Mouse (Mus musculus) layer of hippocampus, adult 9-11 months (tissue): ENCODE results near the gene Kcnh8.

ENCODE experiments used
- DNase-seq: peaks from one replicate; pipeline ENCODE4 v3.0.0; 2022

Kcnh8 gene

DNA sequence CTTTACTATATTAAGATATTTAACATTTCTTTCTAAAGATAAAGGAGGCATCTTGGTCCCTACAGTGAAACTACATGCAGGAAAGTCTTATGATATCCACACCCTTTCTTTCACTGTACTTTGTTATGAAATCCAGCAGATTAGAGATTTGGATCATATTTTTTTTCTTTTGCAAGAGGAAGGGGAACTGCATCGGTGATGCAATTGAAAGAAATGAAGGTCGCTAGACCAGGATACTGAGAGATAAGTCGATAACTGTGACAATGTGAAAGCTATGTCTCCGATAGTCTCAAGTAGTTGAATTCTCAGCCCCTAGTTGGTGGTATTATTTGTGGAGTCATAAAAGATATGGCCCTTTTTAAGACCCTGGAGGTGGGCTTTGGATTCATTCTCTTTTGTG, 227.2 kb downstream of the Kcnh8 start:
- no peak for DNase-seq

DNA sequence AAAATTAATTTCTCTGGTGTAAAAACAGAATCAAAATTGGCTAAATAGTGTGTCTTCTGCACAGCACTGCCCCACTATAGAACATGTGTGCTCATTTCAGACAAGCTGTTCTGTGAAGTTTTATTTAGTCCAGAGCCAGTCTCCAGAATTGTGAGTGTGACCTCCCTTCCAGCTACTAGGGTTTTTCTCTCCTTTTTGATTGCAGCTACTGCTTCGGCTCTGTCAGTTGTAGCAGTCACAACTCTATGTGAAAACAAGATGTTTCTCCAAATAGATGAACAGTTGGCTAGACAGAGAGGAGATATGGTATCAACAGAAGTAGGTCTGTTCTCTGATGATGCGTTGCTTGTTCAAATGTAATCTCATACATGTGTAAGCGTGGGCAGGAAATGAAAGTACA, 270.7 kb downstream of the Kcnh8 start:
- DNase-seq, result peak; percentile 8

DNA sequence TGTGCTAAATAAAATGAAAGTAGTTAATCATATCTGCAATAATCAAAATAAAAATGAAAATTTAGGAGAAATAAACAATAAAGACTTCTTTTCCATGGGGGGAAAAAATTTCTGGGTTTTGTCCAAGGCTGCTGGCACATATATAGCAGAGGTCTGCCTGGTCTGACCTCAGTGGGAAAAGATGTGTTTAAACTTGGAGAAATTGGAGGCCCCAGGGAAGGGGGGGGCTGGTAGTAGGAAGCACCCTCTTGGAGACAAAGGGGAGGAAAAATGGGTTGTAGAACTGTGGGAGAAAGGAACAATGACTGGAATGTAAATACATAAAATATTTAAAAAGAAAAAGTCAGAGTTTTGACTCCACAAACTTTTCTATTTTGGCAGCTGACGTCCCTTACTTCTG, 276.5 kb downstream of the Kcnh8 start:
- no peak for DNase-seq

DNA sequence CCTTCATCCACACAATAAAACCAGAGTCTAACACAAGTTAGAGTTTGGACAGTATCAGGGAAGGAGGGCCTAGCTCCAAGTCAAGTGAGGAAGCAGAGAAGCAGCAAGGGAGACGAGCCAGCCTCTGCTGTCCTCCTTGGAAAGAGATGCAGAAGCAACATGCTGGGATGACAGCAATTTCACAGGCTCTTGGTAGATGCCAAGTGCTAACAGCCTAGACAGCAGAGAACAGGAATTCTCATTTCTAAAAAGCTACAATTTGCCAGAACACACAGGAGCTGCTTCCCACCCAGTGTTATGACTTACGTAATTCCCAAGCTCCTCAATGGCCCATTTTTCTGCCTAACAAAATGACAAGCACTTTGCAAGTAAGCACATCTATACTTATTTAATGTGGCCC, 277.5 kb downstream of the Kcnh8 start:
- DNase-seq, result peak; percentile 23

DNA sequence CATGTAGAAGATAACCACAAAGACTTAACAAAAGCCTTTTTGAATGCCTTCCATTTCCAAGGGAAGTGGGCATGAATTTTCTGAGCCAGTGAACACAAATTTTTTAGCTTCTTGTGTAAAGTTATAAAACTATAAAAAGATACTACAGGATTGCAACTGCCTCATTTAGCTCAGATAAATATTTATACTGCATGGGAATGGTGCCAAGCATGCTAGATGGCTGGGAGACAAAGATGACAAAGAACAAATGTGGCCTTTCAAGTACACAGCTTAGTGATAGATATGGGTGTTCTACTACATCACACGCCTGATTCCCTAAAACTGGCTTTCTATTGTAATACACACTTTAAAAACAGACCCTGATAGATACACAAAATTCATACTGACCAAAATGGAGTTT, 282.7 kb downstream of the Kcnh8 start:
- DNase-seq, result no peak

DNA sequence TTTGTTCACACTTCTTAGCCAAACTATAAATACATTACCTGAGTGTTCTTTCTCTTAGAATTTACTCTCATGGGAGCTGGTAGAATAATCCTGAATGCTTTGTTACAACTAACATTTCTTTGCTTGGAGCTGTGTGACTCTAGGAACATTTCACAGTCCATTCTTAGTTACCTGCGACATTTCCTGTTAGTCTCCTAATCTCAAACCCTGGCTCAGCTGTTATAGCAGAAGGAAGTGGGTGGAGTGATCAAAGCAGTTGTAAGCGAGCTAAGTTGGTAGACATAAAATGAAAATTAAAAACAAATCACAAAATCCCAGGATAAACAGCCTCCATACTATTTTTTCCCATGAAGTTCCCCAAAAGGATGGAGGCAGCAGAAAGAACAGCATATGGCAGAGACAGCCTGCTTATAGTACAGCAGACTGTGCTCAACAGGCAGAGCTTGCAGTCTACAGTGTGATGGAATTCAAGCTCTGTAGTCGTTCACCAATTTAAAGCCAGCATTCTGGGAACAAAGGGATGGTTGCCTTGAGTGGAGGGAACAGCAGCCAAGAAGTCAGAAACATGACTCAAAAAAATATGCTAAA, 318.1 kb downstream of the Kcnh8 start:
- peak; percentile 72 for DNase-seq

DNA sequence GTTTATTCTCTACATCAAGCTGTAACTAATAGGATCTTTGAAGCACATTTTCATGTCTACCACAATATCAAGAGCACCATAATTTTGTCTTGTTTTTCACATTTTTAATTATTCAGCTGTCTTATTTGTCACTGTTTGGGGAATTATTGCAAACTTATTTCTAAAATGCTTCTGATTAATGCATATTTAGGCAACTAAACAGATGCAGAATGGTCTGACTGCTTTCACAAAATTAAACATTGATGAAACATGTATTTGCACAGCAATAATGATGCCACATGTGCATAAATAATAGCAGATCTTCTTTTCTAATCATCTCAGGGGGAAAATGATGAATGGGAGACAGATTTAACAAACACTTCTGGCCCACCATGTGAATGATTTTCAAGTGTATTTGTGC, 341.5 kb downstream of the Kcnh8 start:
- no peak for DNase-seq

DNA sequence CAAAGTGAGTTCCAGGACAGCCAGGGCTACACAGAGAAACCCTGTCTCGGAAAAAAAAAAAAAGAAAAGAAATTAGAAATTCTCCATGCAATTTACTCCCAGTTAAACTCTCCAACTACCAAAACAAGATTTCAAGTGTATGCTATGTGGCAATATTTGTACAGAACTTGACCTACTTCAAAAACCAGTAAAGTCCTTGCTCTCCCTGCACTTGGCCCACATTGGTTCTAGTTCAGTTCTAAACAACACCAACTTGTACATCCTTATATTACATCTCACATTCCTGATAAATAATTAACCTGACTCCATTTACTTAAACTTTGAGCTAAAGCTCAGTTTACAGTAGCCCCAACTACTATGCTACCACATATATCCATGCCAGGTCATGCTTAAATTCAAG, 370.2 kb downstream of the Kcnh8 start:
- DNase-seq, result no peak

DNA sequence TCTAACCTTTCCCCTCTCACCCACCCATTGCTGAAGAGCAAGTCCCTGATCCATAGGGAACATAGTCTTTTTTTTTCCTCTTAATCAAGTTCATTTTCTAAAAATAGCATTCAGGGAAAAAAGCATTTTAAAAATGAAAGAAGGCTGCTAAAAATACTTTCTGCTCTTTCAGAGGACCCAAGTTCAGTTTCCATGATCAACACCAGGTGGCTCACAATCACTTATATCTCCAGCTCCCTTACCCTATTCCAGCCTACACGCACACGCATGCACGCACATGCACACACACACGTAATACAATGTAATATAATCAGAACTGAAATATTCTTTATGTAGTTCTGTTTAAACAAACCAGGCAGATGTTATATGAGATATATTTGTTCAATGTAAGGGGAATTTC, 378.4 kb downstream of the Kcnh8 start:
- no peak for DNase-seq
